10 mouse cellular contexts compared by ENCODE assay signal in genomic region chr4:30610454-30610853, GRCm38 (mm10).
"Had no signal": no experiment of that assay in that cellular context is flagged by ENCODE, and none has a peak within 500 bp of the region (broad histone marks: within the 10 kb centered on the region; RNA-seq: fewer than 3 reads in every experiment).

No protein-coding gene starts in this region.

- H3K4me3 ChIP-seq: limb, embryonic 13.5 days; midbrain, embryonic 12.5 days; neural tube, embryonic 12.5 days; stomach, embryonic 15.5 days had no signal

- H3K4me2 ChIP-seq: limb, embryonic 13.5 days; midbrain, embryonic 12.5 days; neural tube, embryonic 12.5 days; stomach, embryonic 15.5 days had no signal

- H3K27ac ChIP-seq: limb, embryonic 13.5 days; liver, embryonic 14.5 days; midbrain, embryonic 12.5 days; neural tube, embryonic 12.5 days; stomach, embryonic 15.5 days had no signal

- H3K36me3 ChIP-seq: limb, embryonic 13.5 days; midbrain, embryonic 12.5 days; neural tube, embryonic 12.5 days; stomach, embryonic 15.5 days had no signal

- H3K4me1 ChIP-seq: limb, embryonic 13.5 days; midbrain, embryonic 12.5 days; neural tube, embryonic 12.5 days; stomach, embryonic 15.5 days had no signal

- H3K9me3 ChIP-seq: limb, embryonic 13.5 days; midbrain, embryonic 12.5 days; neural tube, embryonic 12.5 days; stomach, embryonic 15.5 days had no signal

- DNase-seq: kidney, postnatal 10 days; left cerebral cortex, postnatal 4 days; lung, adult 18-20 months; right cerebral cortex, postnatal 14 days; thymus, postnatal 4 days had no signal

- H3K27me3 ChIP-seq: limb, embryonic 13.5 days; midbrain, embryonic 12.5 days; neural tube, embryonic 12.5 days; stomach, embryonic 15.5 days had no signal

- H3K9ac ChIP-seq: limb, embryonic 13.5 days; liver, embryonic 14.5 days; midbrain, embryonic 12.5 days; neural tube, embryonic 12.5 days; stomach, embryonic 15.5 days had no signal
